Mouse (Mus musculus) c-Kit-positive CD71-positive TER-119-negative erythroid progenitor cells, embryonic 14.5 days (primary cell): ENCODE results near the gene 1700056E22Rik.

Experiments used
- DNase-seq: peaks from one replicate; pipeline ENCODE4 v3.0.0-alpha.2; 2013; ENCODE audit warnings: low read depth

The 1700056E22Rik gene

GRCm38 (mm10) chr1:184019042-184019721, 14.9 kb downstream of the 1700056E22Rik start:
- DNase-seq, result no peak

GRCm38 (mm10) chr1:184017606-184018005, 16.5 kb downstream of the 1700056E22Rik start:
- no peak for DNase-seq

DNA sequence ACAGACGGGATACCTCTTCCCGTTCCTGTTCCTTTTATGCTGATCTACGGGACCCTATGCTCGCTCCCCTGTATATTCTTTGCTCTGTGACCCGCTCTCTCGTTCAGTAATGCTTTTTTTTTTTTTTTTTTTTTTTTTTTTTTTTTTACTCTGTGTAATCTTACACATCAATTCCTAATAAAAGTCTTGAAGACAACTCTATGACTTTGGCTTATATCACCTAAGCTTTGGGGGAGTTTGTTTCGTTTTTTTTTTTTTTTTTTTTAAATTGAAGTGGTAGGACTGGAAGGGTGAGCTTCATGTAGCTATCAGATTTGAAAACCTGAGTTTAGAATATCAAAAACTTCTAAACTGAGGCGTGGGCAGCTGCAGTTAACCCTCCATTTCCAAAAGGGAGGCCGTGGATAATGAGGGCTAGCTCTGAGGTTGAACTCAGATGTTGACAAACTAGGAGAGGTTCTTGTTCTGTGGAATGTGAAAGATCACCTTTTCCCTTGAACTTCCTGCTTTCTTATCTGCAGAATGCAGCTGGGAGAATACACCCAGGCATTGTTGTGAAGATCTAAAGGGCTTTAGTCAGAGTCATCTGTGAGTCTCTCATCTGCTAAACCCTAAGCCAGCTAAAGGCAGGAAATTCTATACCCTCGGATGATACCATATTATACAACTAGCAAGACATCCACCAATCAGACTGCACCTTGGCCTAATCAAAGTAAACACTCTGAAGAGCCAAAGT, 17.9 kb downstream of the 1700056E22Rik start:
- no peak for DNase-seq

DNA sequence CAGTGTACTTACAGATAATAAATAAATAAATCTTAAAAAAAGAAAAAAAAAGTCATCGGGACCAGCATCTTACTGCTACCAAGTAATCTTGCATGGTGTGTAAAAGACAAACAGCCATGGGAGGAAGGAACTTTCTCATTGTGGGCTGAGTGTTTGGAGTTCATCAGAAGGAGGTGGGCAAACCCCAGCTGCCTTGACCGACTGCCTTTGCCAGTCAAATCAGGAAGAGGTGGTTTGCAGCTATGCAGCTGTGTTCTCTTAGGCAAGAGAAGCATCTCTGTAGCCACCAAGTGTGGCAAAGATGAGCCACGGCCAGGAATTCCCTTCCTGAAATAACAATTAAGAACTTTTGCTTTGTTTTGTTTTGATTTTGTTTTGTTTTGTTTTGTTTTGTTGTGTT, 20.0 kb downstream of the 1700056E22Rik start:
- DNase-seq, result no peak

DNA sequence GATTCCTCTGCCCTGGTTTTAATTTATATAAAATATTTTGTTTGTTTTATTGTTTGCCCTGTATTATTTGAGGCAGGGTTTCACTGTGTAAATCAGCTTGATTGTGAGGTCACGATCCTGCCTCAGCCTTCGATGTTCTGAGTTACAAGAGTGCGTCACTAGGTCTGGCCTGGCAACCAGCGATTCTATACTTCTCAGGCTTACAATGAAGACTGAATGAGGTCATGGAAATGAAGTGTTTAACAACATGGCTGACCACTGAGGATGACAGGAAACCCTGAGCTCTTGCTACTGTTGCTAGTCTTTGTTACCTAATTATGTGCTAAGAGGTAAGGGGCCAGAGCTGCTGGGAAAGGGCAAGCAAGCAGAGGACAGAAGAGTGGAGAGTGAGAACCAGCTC, 21.0 kb downstream of the 1700056E22Rik start, which contains the start of gene Dusp10:
Gene Dusp10 (plus strand): TSS at position 197 of the 400 bp plus-strand sequence.
- no peak for DNase-seq

- DNase-seq, result no peak
Measured at GRCm38 (mm10) chr1:184011311-184011710, 22.8 kb downstream of the 1700056E22Rik start.

- DNase-seq, result no peak
Measured at GRCm38 (mm10) chr1:184006086-184006485, 28.0 kb downstream of the 1700056E22Rik start.

DNA sequence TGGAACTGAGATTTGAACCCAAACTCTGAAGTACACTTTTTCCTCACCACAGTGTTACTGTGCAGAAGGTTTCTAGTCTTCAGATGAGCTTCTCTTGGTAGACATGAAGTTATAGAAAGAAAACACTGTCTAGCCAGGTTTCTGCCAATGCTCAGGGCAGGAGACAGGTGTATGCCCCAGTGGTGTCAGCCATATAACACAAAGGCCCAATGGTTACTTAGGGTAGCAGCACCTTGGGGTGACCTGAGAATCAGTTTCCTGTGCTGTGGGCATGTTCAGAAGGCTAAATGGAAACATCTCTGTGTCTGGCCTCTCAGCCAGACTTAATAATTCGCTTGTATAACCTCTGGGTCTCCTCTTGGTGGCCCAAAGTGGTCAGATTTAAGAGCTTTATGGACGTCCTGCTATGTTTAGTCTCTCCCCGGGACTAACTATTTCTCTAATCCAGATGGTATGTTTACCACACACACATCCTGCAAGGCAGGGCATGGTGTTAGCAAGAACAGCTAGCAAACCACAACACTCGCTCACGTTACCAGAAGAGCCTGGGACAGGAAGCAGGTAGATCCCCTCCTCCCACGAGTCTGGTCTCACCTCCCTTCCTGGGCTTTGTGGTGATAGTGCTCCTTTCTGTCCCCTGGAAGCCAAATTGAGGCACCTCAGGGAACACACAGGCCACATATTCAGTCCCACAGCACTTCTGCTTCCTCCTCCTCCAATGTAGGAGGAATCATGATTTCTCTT, 28.6 kb downstream of the 1700056E22Rik start:
- DNase-seq, result no peak

GRCm38 (mm10) chr1:184004311-184004710, 29.8 kb downstream of the 1700056E22Rik start:
- no peak for DNase-seq

GRCm38 (mm10) chr1:184002470-184002869, 31.6 kb downstream of the 1700056E22Rik start:
- DNase-seq, result no peak

DNA sequence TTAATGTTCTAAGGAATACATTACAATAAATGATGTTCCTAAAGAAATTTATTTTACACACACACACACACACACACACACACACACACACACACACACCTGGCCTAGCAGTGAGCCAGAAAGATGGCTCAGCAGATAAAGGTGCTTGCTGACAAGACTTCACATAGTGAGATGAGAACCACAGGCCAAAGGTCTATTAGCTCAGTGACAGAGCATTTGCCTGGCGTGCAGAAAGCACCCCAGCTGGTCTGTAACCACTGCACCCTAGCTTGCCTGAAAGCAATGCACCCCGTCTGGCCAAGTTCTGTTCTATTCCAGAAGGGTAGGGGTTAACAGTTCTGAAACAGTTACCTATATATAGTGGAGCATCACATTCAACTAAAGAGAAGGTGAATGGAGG, 36.9 kb downstream of the 1700056E22Rik start:
- DNase-seq, result no peak

GRCm38 (mm10) chr1:183991921-183992320, 42.2 kb downstream of the 1700056E22Rik start:
- no peak for DNase-seq

- DNase-seq, result no peak
Measured at GRCm38 (mm10) chr1:183987711-183988245, 46.3 kb downstream of the 1700056E22Rik start.
